Mouse (Mus musculus): Measurements from ENCODE around the gene Sppl2b. TPM values are rescaled to one million over a fixed set of nuclear protein-coding genes. Genes with fewer than 3 reads are reported as not detected.

The Sppl2b gene
- polyA plus RNA-seq (2017; shearing (Covaris generic)), result 39.7 TPM

DNA sequence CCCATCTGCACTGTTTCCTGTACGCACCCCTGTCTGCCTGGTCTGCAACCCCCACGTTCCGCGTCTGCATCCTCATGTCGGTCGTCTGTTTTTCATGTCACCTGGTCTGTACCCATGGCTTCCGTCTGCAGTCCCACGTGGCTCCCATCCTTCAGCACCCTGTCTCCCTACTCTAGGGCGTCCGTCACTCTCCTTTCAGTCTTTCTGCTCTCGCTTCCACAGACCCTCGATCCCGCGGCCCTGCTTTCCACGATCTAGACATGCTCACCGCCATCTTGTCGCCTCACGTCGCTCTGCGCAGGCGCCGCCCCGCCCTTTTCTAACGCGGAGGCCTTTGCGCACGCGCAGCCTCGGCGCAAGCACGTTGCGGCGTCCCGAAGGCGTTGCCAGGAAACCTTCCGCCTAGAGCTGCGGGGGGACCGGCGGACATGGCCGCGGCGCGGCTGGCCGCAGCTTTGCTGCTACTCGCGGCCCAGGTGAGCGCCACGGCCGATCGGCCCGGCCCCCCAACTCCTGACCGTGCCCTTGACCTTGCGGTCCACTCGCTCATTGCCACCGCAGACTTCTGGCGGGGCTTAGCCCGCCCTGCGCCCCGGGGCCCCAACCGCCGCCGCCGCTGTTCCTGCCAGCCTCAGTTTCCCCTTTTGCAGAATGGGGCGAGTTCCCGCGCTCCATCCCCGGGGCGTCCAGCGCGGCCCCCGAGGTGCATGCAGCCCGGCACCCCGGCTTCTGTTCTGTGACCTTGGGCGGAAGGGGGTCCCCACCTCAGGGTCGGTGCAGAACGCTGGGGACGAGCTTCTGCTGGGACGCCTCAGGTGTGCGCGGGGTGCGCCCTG lies at the start of gene Sppl2b, which contains the start of gene Lsm7:
TSS of gene Sppl2b (plus strand) at position 363 of the 836 bp plus-strand sequence.
TSS of gene Lsm7 (minus strand) at position 297 of the 836 bp plus-strand sequence.

DNA sequence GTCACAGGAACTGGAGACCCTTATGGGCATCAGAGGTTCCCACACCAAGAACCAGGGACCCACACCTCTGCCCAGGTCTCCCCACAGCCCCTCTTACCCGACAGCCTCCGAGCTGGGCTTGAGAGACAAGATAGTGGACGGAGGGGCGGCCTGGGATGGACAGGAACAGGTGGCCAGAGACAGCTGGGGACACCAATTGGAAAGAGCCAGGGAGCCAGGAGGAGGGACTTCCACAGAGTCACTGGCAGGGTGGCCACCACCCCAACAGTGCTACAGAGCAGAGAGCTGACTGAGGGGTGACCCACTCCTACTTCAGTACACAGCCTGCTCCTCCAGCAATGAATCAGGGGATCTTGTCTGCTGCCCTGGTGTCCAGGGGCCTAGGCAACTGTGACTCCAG lies 41.7 kb upstream of the Sppl2b start, which contains the start of gene Jsrp1:
TSS of gene Jsrp1 (minus strand) at position 133 of the 400 bp plus-strand sequence.

DNA sequence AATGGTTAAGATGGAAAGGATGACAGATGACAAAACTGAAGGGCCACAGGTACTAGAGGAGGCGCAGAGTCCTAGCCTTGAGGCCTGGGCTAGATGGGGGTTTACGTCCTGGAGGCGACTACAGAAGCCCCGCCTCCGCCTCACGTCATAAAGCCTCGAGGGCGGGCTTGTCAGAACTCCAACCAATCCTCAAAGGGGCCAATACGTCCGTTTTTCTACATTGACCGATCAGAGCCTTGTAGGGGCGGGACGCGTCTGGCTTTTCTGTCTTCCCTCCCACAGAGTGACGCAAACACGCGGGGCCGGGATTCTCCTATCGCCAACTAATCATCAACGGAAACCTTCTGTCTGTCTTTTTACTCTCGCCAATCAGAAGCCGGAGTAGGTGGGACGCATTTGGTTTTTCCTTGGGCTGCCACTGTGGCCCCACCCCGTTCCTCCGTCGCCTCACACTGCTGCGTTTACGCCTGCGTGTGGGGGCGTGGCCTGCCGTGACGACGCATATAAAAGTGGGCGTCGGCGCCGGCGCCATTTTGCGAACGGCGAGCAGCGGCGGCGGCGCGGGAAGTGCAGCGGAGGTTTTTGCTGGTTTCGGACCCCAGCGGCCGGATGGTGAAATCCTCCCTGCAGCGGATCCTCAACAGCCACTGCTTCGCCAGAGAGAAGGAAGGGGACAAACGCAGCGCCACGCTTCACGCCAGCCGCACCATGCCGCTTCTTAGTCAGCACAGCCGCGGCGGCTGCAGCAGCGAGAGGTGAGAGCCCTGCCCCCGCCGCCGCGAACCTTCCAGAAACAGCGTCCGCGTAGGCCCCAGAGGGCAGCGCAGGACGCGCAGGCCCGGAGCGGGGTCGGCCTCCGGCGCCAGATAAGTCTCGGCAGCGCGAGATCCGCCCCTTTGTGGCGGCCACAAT lies 28.7 kb upstream of the Sppl2b start, which contains the start of gene Oaz1:
TSS of gene Oaz1 (plus strand) at position 506 of the 912 bp plus-strand sequence.

DNA sequence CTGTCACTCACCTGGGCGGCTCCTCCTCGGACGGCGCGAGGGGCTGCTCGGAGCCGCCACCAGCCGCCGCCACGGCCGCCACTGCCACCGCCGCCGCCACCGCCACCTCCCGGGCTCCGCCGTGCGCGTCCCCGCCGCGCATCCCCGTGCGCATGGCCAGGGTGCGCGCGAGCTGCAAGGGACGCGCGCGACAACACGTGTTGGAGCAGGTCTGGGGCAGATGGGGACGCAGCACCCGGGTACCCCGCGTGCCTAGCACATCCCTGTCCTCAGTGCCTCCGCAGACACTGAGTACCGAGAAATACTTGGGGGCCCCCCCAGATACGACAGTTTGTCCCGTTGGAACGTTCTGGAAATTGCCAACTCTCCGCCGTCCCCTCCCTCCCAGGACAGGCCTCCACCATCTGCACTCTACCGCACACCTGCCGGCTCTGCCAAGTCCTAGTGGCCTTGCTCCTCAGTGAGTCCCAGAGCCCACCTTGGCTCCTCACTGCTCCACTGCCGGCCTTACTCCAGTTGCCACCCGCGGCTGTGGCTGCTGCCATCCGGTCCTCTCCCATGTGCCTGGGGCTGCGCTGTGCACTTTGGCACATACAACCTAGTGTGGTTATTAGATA lies 11.0 kb upstream of the Sppl2b start, which contains the start of gene Lingo3:
TSS of gene Lingo3 (minus strand) at position 109 of the 617 bp plus-strand sequence.

DNA sequence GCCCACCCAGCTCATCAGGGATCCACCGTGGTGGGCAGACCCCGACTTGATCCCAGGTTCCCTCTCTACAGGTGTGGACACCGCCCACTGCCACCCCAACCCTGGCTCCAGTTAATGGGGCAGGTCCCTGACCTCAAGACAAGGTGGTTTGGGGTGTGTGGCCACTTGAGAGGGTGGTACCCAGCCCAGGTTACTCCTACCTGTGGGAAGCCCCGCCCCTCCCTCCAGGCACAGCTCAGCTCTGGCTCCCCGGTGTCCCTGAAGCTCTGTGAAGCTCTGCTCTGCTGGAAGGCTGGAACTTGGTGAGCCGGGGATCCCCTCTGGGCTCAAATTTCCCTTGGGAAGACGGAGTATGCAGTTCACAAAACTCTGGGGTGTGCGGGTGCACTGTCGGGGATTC lies 16.5 kb downstream of the Sppl2b start, which contains the start of gene Tmprss9:
TSS of gene Tmprss9 (plus strand) at position 268 of the 400 bp plus-strand sequence.

DNA sequence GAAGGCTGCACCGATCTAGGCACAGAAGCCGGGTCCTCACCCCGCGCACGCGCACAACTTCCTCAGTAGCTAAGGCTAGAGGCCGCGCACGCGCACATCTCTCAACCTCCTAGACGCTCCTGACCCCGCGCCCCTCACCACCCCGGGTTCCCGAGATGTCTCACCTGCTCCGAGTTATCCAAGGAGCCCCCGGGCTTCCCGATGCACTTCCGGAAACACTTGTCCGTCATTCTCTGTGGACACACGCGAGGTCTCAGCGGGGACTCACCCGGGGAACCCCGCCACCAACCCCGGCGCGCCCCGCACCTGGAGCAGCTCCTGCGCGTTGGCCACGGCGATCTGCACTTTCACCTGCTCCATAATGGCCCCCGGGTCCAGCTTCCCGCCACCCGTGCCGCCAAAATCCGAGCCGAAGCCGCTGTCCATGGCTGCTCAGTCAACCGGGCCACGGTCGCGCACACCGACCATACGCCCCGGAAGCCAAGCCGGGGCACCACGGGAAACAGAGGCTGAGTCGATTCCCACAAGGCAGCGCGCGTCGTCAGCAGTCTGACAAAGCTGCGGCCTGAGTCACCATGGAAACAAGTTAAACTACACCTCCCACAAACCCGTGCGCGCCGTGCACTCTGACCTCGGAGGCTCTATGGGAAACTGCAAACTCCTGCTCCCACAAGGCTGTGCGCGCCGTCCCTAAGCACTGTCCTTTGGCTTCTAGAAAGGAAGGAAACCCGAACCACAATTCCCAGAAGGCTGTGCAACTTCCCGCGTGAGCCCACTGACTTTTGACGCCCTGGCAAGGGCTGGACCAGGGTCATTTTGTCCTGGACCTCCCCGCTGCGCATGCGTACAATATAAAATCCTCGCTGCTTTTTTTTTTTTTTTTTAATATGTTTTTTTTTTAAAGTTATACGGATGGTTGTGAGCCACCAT lies 45.5 kb downstream of the Sppl2b start, which contains the start of gene Timm13:
TSS of gene Timm13 (minus strand) at position 652 of the 930 bp plus-strand sequence.

DNA sequence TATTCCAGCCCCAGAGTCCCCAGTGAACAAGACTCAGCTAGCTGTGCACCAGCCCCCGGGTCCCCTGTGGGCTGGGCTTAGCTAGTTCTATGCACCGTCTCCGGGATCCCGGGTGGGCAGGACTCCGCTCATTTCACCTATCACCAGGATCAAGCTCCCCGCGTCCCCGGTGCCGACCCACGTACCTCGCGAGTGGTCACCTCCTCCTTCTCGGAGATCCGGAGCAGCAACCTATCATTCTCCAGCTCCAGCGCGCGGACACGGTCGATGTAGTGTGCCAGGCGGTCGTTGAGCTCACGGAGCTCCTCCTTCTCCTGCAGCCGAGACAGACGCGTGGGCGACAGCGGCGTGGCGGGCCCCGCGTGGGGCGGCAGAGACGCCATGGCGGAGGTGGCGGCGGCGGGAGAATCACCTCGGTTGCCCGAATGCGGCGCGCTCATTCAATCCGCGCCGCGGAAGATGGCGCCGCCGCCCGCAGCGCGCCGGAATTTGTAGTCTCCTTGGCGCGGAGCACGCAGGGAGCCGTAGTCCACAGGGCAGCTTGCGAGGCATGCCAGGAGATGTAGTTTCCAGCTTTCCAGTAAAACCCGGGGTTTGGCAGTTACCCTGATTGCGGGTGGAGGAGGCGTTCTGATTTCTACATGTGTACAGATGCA lies 62.8 kb downstream of the Sppl2b start, which contains the start of gene Lmnb2:
TSS of gene Lmnb2 (minus strand) at position 467 of the 656 bp plus-strand sequence.

Other genes with a start within 250 kb of the Sppl2b start
- gene Gm49322, start 249.3 kb upstream of the Sppl2b start, polyA plus RNA-seq (2017; shearing (Covaris generic)), result 10.5 TPM
- 9.8 TPM for gene Csnk1g2, start 232.4 kb upstream of the Sppl2b start, polyA plus RNA-seq (2017; shearing (Covaris generic))
- 4.6 TPM for gene Btbd2, start 198.2 kb upstream of the Sppl2b start, polyA plus RNA-seq (2017; shearing (Covaris generic))
- 17.5 TPM for gene Mknk2, start 177.2 kb upstream of the Sppl2b start, polyA plus RNA-seq (2017; shearing (Covaris generic))
- gene Mob3a, start 153.3 kb upstream of the Sppl2b start, polyA plus RNA-seq (2017; shearing (Covaris generic)), result 426 TPM
- gene Izumo4, start 153.1 kb upstream of the Sppl2b start, polyA plus RNA-seq (2017; shearing (Covaris generic)), result 188 TPM
- gene Ap3d1, start 113.0 kb upstream of the Sppl2b start, polyA plus RNA-seq (2017; shearing (Covaris generic)), result 52.0 TPM
- 9.4 TPM for gene Dot1l, start 100.1 kb upstream of the Sppl2b start, polyA plus RNA-seq (2017; shearing (Covaris generic))
- gene Sf3a2, start 57.1 kb upstream of the Sppl2b start, polyA plus RNA-seq (2017; shearing (Covaris generic)), result 68.2 TPM
- 259 TPM for gene Plekhj1, start 56.6 kb upstream of the Sppl2b start, polyA plus RNA-seq (2017; shearing (Covaris generic))
- gene Amh, start 50.0 kb upstream of the Sppl2b start, polyA plus RNA-seq (2017; shearing (Covaris generic)), result not detected
- not detected for gene Jsrp1, start 41.8 kb upstream of the Sppl2b start, polyA plus RNA-seq (2017; shearing (Covaris generic))
- gene Oaz1, start 28.6 kb upstream of the Sppl2b start, polyA plus RNA-seq (2017; shearing (Covaris generic)), result 2,156 TPM
- gene Lingo3, start 11.2 kb upstream of the Sppl2b start, polyA plus RNA-seq (2017; shearing (Covaris generic)), result not detected
- 200 TPM for gene Lsm7, start 66 bp upstream of the Sppl2b start, polyA plus RNA-seq (2017; shearing (Covaris generic))
- not detected for gene Tmprss9, start 16.6 kb downstream of the Sppl2b start, polyA plus RNA-seq (2017; shearing (Covaris generic))
- gene Timm13, start 45.7 kb downstream of the Sppl2b start, polyA plus RNA-seq (2017; shearing (Covaris generic)), result 243 TPM
- gene Lmnb2, start 63.0 kb downstream of the Sppl2b start, polyA plus RNA-seq (2017; shearing (Covaris generic)), result 18.9 TPM
- gene Gadd45b, start 74.8 kb downstream of the Sppl2b start, polyA plus RNA-seq (2017; shearing (Covaris generic)), result 93.6 TPM
- gene Gng7, start 159.7 kb downstream of the Sppl2b start, polyA plus RNA-seq (2017; shearing (Covaris generic)), result 0.09 TPM
- gene Diras1, start 170.4 kb downstream of the Sppl2b start, polyA plus RNA-seq (2017; shearing (Covaris generic)), result not detected
- 20.4 TPM for gene Slc39a3, start 182.2 kb downstream of the Sppl2b start, polyA plus RNA-seq (2017; shearing (Covaris generic))
- gene Sgta, start 204.9 kb downstream of the Sppl2b start, polyA plus RNA-seq (2017; shearing (Covaris generic)), result 124 TPM
- 17.8 TPM for gene Thop1, start 214.8 kb downstream of the Sppl2b start, polyA plus RNA-seq (2017; shearing (Covaris generic))
- not detected for gene Creb3l3, start 243.6 kb downstream of the Sppl2b start, polyA plus RNA-seq (2017; shearing (Covaris generic))

Data from inflammation-experienced regulatory T-cells, adult 16 weeks (primary cell).